ENCODE assay signal across 8 mouse cellular contexts in genomic region chr6:38635941-38636851, GRCm38 (mm10). TPM values are rescaled to one million over a fixed set of nuclear protein-coding genes. Genes with fewer than 3 reads are reported as not detected.
A peak's percentile ranks its signal among the peaks of the same experiment; 100 is the strongest.
DNase-seq lines count a peak whose midpoint lies in the region; ATAC-seq and TF ChIP-seq lines count a peak whose summit lies in the region.

No protein-coding gene starts in this region.

- no peaks in the 10 kb centered on the region for H3K36me3 ChIP-seq in intestine, embryonic 14.5 days (ENCODE audit: control insufficient read depth, insufficient read depth, low read length)
- no peaks in the 10 kb centered on the region for H3K36me3 ChIP-seq in liver, embryonic 14.5 days (replicated peaks; ENCODE audit: control insufficient read depth, insufficient read depth, low read depth)
- H3K36me3 ChIP-seq in neural tube, embryonic 14.5 days (ENCODE audit: control insufficient read depth, insufficient read depth, low read length): no peaks in the 10 kb centered on the region

- peak; percentile 17 to 43 for DNase-seq in left cerebral cortex, adult 18-20 months (ENCODE audit: low spot score in 2 of 2)
- DNase-seq in left cerebral cortex, adult 9 months (ENCODE audit: low spot score in 2 of 2): no peak
- peak; percentile 63 to 72 for DNase-seq in adrenal gland, postnatal 36 days
- DNase-seq in forelimb bud, embryonic 11.5 days (ENCODE audit: low read depth, low spot score): peak; percentile 40
- DNase-seq in intestine, embryonic 14.5 days (ENCODE audit: low spot score): peak; percentile 80
- DNase-seq in liver, embryonic 14.5 days (ENCODE audit: low read depth in 3 of 3, low spot score in 3 of 3): no peak
- no peak for DNase-seq in frontal cortex, adult 2 months (ENCODE audit: extremely low spot score in 1 of 2, low spot score in 1 of 2)

- no peak overlapping the region for H3K27ac ChIP-seq in intestine, embryonic 14.5 days (ENCODE audit: low read depth)
- no peak overlapping the region for H3K27ac ChIP-seq in liver, embryonic 14.5 days
- no peak overlapping the region for H3K27ac ChIP-seq in neural tube, embryonic 14.5 days (ENCODE audit: low read depth, low read length)

- no peak for TF ChIP-seq CTCF in liver, embryonic 14.5 days (IDR thresholded peaks at IDR 0.05; ENCODE audit: low read depth)

- under 1% methylated on average over 68 of the region's 72 CpGs for WGBS in intestine, embryonic 14.5 days
- 2% methylated on average over 71 of the region's 72 CpGs for WGBS in liver, embryonic 14.5 days (ENCODE audit: insufficient replicate concordance)
- 2% methylated on average over 53 of the region's 72 CpGs for WGBS in neural tube, embryonic 14.5 days

- no peak for TF ChIP-seq EP300 in liver, embryonic 14.5 days (IDR thresholded peaks at IDR 0.05; ENCODE audit: low read depth)

- H3K4me3 ChIP-seq in intestine, embryonic 14.5 days (ENCODE audit: low read depth, low read length): peak overlapping the region; percentile 49
- H3K4me3 ChIP-seq in liver, embryonic 14.5 days (ENCODE audit: insufficient read depth in 1 of 2, low read depth in 2 of 2, low read length in 2 of 2): peak overlapping the region; percentile 21 to 44
- H3K4me3 ChIP-seq in neural tube, embryonic 14.5 days (ENCODE audit: low read depth, low read length): peak overlapping the region; percentile 51

- peaks cover 14% of the 10 kb centered on the region; the same call in 1 of the 2 replicates for H3K4me1 ChIP-seq in intestine, embryonic 14.5 days (replicated peaks; ENCODE audit: control insufficient read depth, insufficient read depth, low read length)
- 0 out of 4 replicates have a peak, but pooled peaks cover 0 to 2% of the 10 kb centered on the region in 2 experiments for H3K4me1 ChIP-seq in liver, embryonic 14.5 days (replicated peaks; ENCODE audit: control insufficient read depth in 2 of 2, insufficient read depth in 2 of 2, low read length in 1 of 2)
- H3K4me1 ChIP-seq in neural tube, embryonic 14.5 days (ENCODE audit: control insufficient read depth, insufficient read depth, low read length): peaks cover 17% of the 10 kb centered on the region; the same call in 1 of the 2 replicates

- H3K9ac ChIP-seq in intestine, embryonic 14.5 days (ENCODE audit: low read length): peak overlapping the region; percentile 32
- H3K9ac ChIP-seq in liver, embryonic 14.5 days (replicated peaks): no peak overlapping the region
- H3K9ac ChIP-seq in neural tube, embryonic 14.5 days (replicated peaks; ENCODE audit: low read depth, low read length): peak overlapping the region; percentile 37

- H3K27me3 ChIP-seq in intestine, embryonic 14.5 days (replicated peaks; ENCODE audit: control insufficient read depth, insufficient read depth, low read length): peaks cover 76% of the 10 kb centered on the region
- H3K27me3 ChIP-seq in liver, embryonic 14.5 days (ENCODE audit: control insufficient read depth, insufficient read depth, low read length): peaks cover 73% of the 10 kb centered on the region
- peaks cover 42% of the 10 kb centered on the region for H3K27me3 ChIP-seq in neural tube, embryonic 14.5 days (ENCODE audit: control insufficient read depth, insufficient read depth, low read length)

- ATAC-seq in intestine, embryonic 14.5 days (replicated peaks; ENCODE audit: low FRiP score, low TSS enrichment, low read depth): peak; percentile 78
- ATAC-seq in liver, embryonic 14.5 days (ENCODE audit: insufficient read depth): peak; percentile 40; the same call in 1 of the 2 replicates
- peak; percentile 52 for ATAC-seq in neural tube, embryonic 14.5 days (ENCODE audit: low read depth)

- H3K4me2 ChIP-seq in intestine, embryonic 14.5 days (ENCODE audit: low read length): peak overlapping the region; percentile 93
- H3K4me2 ChIP-seq in liver, embryonic 14.5 days (ENCODE audit: low read depth): peak overlapping the region; percentile 75
- H3K4me2 ChIP-seq in neural tube, embryonic 14.5 days (ENCODE audit: low read depth, low read length): peak overlapping the region; percentile 98

- no peaks in the 10 kb centered on the region for H3K9me3 ChIP-seq in intestine, embryonic 14.5 days (ENCODE audit: control insufficient read depth, low read length)
- no peaks in the 10 kb centered on the region for H3K9me3 ChIP-seq in liver, embryonic 14.5 days (ENCODE audit: control insufficient read depth, low read length)
- H3K9me3 ChIP-seq in neural tube, embryonic 14.5 days (ENCODE audit: control insufficient read depth, low read length): no peaks in the 10 kb centered on the region

RNA-seq across cellular contexts. Expression of gene Klrg2, which starts 0.8 kb away (rescaled TPM):
- 1 to 10 TPM in 1 of 2 experiments, under 1 TPM in 1; 0.30 to 1.0 TPM for total RNA-seq in left cerebral cortex, adult 18-20 months (2021)
- total RNA-seq in adrenal gland, postnatal 36 days (2021): 1 to 10 TPM; 3.2 to 4.3 TPM
- 0.30 and 0.34 TPM in 2 replicates for polyA plus RNA-seq in intestine, embryonic 14.5 days (2014; fragmentation: Nextera tagmentation; extraction: Ambion mirVana)
- polyA plus RNA-seq in liver, embryonic 14.5 days (2012; rRNA removed): 0.01 TPM in 2 replicates
- polyA plus RNA-seq in liver, embryonic 14.5 days (2014; fragmentation: Nextera tagmentation; extraction: Ambion mirVana): 0.08 TPM in 1 of 2 replicates, not detected in the other
- polyA plus RNA-seq in neural tube, embryonic 14.5 days (2014; fragmentation: Nextera tagmentation; extraction: Ambion mirVana): 0.13 TPM in 1 of 2 replicates, not detected in the other
- polyA plus RNA-seq in frontal cortex, adult 2 months (2012; rRNA removed): 0.27 and 0.44 TPM in 2 replicates

RNA-seq across cellular contexts. Expression of gene Clec2l, which starts 26.7 kb away (rescaled TPM):
- 10 to 100 TPM; 59.8 to 63.5 TPM for total RNA-seq in left cerebral cortex, adult 18-20 months (2021)
- 1 to 10 TPM in 1 of 2 experiments, under 1 TPM in 1; 0.99 to 4.1 TPM for total RNA-seq in adrenal gland, postnatal 36 days (2021)
- 1.4 and 1.6 TPM in 2 replicates for polyA plus RNA-seq in intestine, embryonic 14.5 days (2014; fragmentation: Nextera tagmentation; extraction: Ambion mirVana)
- 0.09 and 0.13 TPM in 2 replicates for polyA plus RNA-seq in liver, embryonic 14.5 days (2012; rRNA removed)
- not detected in 2 replicates for polyA plus RNA-seq in liver, embryonic 14.5 days (2014; fragmentation: Nextera tagmentation; extraction: Ambion mirVana)
- 20.7 and 33.0 TPM in 2 replicates for polyA plus RNA-seq in neural tube, embryonic 14.5 days (2014; fragmentation: Nextera tagmentation; extraction: Ambion mirVana)
- polyA plus RNA-seq in frontal cortex, adult 2 months (2012; rRNA removed): 103 and 109 TPM in 2 replicates

Comparison
In these comparisons a context has a peak if more than half of its experiments do, and no peak if none do; other contexts are left out.
1. DNase-seq: peak in left cerebral cortex, adult 18-20 months (2 of 2), adrenal gland, postnatal 36 days (2 of 2), forelimb bud, embryonic 11.5 days (single experiment) and intestine, embryonic 14.5 days (single experiment); none in left cerebral cortex, adult 9 months (0 of 2), liver, embryonic 14.5 days (0 of 3) and frontal cortex, adult 2 months (0 of 2).
2. Peak in every context shown above with its lines, with median percentiles within 50 percentile points of each other: ATAC-seq, H3K4me2 ChIP-seq and H3K4me3 ChIP-seq.